Mouse (Mus musculus) cerebellum, adult (tissue): ENCODE measurements around the gene Vmn2r7.
"Not testable (repeated sequence)": the region's sequence is repeated elsewhere in the genome, so short reads cannot be mapped to it uniquely, and the experiment has no call there.

Experiments
- ATAC-seq: cut with Nextera tagmentation; 2 replicates; pipeline ENCODE4 v1.9.2; 2017; ENCODE audit warnings: mild to moderate bottlenecking, moderate library complexity, mixed read lengths; ENCODE audit not compliant: insufficient number of reproducible peaks, low FRiP score, low TSS enrichment

Vmn2r7 gene

DNA sequence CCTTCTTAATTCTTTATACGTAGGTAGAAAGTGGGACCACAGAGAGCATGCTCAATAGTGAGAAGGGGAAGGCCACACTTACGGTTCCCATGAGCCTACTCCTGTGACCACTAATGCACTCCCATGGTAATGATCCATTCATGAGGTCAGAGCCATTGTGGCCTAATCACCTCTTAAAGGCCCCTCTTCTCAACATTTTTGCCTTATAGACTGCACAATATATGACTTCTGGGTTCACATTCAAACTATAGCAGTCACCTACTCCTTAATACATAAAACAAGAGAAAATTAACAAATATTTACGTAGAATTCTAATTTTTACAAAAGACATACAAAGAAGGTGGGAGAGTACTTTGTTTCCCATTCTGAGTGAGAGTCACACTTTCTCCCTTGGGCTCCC lies at the start of gene Vmn2r7:
TSS of gene Vmn2r7 (minus strand) at position 101 of the 400 bp plus-strand sequence.
- not testable (repeated sequence) for ATAC-seq

GRCm38 (mm10) chr3:64889725-64890124 lies 45.2 kb upstream of the Vmn2r7 start:
- ATAC-seq, result no peak

GRCm38 (mm10) chr3:64878199-64878977 lies 33.8 kb upstream of the Vmn2r7 start:
- ATAC-seq, result no peak

DNA sequence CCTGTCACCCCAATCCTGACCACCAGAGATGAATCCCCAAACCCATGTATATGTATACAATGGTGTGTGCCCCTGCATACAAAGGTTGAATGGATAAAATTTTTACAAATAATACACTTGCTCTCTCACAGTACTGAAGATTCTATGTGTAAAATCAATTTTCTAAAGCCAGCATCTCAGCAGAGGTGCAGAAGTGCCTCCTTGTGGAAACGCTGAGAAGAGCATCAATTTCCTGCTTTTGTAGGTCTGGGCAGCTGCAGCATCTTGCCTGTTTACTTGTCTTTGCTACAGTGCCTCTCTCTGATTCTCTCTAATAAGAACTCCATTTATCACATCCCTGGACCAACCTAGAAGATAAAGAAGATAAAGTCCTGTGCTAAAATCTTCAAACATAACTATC lies 32.1 kb upstream of the Vmn2r7 start:
- no peak for ATAC-seq

DNA sequence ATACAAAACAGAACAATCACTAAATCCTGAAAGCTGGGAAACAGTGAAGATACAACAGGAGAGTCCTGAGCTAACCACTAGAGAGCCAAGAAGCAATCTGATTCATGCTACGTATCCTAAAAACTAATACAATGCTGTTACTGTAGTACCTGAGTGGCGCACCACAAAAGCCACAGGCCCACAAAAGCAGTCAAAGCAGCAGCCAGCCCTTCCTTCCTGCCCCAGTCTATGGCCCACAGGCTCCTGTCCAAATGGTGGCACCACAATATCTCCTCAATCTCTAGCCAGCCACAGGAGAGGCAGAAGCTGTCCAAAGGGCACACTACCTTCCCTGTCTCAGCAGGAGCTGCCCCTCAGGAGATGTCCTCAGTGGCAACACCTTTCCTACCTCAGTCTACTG lies 1.7 kb downstream of the Vmn2r7 start:
- no peak; the same call in 1 of the 2 replicates for ATAC-seq

- peak; percentile 56 for ATAC-seq
Observed at GRCm38 (mm10) chr3:64842299-64842698, 2.3 kb downstream of the Vmn2r7 start.

DNA sequence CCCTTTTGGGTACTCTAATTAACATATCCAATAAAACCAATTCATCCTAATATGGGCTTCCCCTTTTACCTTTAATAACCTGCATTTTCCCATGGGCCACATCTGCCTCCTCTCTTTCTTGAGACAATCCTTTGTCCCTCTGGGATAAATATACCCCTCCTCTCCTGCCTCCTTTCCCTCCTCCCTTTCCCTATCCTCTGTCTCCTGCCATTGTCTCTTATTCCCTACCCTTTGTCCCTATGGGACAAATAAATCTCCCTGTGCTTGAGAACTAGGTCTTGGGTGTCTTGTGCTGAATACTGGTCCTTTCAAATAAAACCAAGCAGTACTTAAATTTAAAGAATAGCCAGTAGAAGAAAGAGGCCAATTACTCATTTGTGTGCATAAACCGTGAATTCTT lies 13.4 kb downstream of the Vmn2r7 start:
- ATAC-seq, result no peak

DNA sequence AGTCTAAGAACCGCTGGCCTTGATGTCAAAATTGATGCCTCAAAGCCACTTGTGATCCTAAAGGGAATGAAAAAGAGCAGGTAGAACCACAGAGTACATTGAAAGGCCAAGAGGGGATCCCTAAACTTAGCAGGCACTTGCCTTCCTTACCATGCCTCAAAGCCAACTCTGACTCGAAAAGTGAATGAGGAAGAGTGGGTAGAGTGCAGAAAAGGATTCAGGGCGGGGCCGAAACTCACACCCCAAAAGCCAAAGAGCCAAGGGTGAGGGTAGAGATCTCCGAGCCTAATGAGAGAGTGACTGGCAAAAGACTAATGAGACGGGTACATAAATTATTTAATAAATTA lies 53.3 kb downstream of the Vmn2r7 start:
- ATAC-seq, result 0 out of 2 replicates have a peak, but pooled peaks have one; percentile 45

GRCm38 (mm10) chr3:64790509-64791244 lies 53.9 kb downstream of the Vmn2r7 start:
- peak; percentile 66; the same call in 1 of the 2 replicates for ATAC-seq

DNA sequence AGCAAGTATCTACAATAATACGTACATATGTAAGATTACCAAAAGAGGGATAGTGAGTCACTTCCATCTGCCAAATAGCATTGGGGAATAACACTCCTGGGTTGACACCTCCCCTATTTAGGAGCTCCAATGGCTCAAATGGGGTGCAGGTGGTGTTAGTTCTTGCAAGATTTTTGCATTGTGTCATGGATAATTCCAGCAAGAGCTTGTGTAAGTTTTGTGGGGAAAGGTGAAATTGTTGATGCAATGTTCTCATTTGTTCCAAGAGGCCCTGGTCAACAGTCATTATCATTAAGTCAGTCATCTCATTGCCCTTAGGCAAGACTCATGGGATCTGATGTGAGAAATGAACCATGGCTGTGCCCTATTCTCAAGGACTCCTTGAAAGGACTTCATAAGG lies 61.7 kb downstream of the Vmn2r7 start:
- ATAC-seq, result no peak

GRCm38 (mm10) chr3:64772132-64772531 lies 72.4 kb downstream of the Vmn2r7 start:
- ATAC-seq, result no peak

- no peak for ATAC-seq
Observed at GRCm38 (mm10) chr3:64756145-64756544, 88.4 kb downstream of the Vmn2r7 start.

GRCm38 (mm10) chr3:64727187-64727970 lies 117.2 kb downstream of the Vmn2r7 start:
- not testable (repeated sequence) for ATAC-seq

- ATAC-seq, result not testable (repeated sequence)
Observed at GRCm38 (mm10) chr3:64725736-64726135, 118.8 kb downstream of the Vmn2r7 start.

GRCm38 (mm10) chr3:64676069-64676468 lies 168.5 kb downstream of the Vmn2r7 start:
- not testable (repeated sequence) for ATAC-seq
